Mouse (Mus musculus) adrenal gland (tissue): Measurements from ENCODE around the gene Gys2.
"Not testable (repeated sequence)": the region's sequence is repeated elsewhere in the genome, so short reads cannot be mapped to it uniquely, and the experiment has no call there.

Experiments
- intact Hi-C: fragments of 180-260 bp; cut with DNase I; formaldehyde crosslinking; loops from one replicate; pipeline ENCODE4 v1.15.1; 2025
- long read RNA-seq, 2 experiments: library from polyadenylated mRNA; unstranded; transcript quantifications; one replicate each; pipeline ENCODE4 v2.0.0; 2020; ENCODE audit warnings: borderline replicate concordance in 1 of 2; ENCODE audit not compliant: insufficient replicate concordance in 1 of 2

Gys2 gene
- long read RNA-seq, experiment 1 = 0 reads
- long read RNA-seq, experiment 2 = 0 reads

DNA sequence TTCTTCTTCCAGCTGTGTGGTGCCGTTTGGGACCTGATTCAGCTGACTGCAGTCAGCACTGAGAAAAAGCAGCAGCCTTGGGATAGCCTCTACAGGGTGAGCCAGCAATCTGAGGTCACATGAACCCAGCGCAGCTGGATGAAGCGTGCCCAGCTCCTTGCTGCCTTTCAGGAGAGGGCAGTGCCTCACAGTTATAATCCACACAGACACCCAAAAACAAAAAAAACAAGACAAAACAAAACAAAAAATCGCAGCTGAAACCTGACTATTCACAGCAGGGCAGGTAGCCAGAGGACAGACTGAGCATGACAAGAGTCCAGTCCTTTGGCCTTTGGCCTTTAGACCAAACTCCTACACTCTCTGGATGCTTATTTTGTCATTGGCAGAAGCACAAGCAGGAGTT, at the start of gene Gys2:
TSS of gene Gys2 (minus strand) at position 309 of the 403 bp plus-strand sequence.
- intact Hi-C loops = no loop called here

DNA sequence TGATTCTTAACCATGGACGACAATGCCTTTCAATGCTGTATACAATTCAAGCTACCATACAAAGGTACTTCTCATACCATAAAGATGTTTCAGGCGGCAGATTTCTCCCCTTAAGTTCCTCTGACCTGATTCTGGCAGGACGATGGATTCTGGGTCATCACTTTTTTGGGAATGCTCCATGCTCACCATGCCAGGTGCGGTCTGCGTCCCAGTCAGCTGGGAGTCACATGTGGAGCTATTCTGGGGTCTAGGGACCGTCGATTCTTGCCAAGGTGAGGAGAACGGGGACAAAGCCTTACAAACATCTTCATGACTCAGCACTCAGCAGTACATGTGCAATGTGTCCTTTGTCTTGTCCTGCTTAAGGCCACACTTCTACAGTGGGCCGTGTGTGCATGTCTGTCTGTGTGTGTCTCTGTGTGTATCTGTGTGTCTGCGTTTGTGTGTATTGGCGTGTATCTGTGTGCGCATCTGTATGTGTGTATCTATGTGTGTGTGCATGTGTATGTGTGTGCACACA, 48.7 kb upstream of the Gys2 start:
- intact Hi-C loops = no loop called here

DNA sequence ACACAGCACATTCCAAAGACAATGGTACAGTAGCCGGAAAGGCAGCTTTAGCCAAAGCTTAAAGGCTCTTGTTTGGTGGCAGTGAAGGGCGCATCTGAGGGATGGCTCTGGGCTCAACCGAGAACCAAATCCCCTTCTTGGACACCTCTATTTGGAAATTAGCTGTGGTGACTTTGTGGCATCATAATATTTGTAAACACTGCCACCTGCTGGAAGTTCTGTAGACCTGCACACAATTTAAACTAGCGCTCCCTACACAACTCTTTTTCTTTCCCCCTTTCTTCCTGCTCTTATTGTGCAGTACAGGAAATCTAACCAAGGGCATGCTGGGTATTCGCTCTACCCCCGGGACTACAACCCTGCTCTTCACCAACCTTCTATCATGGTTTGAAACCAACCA, 46.2 kb upstream of the Gys2 start:
- intact Hi-C loops = loop anchor here (5.0 to 10.0 kb wide), 2 partner anchors 42 to 134 kb away; partner anchors contain the start of genes Golt1b and Recql

DNA sequence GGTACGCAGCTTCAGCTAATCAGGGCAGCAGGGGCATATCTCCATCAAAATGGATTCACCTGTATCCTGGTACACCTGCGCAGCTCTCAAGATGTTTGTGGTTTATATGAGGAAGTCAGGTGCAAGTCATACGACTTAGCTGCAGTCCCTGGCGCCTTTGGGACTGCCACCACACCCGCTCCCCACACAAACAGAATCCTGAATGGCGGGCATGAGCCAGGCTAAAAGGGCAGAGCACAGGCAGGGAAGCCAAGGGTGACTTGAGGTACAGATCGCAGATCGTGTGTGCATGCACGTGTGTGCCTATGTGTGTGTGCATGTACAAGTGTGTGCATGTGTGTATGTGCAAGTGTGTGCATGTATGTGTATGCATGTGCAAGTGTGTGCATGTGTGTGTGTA, 42.5 kb upstream of the Gys2 start:
- intact Hi-C loops = loop anchor here (5.0 to 10.0 kb wide), 2 partner anchors 38 to 131 kb away; partner anchors contain the start of genes Golt1b and Recql

DNA sequence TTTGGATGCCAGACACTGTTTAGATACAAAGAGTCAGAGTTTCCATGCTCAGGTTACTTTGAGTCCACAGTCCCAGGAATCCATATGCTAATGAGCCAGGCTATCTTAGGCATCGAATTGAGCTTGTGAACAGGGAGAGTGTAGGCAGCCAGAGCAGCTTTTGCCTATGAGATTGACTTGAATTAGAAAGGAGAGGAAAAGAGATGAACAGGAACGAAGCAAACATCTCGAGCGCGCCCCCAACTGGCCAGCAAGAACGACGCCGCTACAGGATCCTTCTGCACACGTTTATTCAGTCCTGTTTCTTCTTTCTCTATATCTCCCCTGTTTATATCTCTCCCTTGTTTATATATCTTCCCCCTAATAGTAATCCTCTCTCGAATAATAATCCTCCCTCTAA, 42.0 kb upstream of the Gys2 start:
- intact Hi-C loops = loop anchor here (5.0 to 10.0 kb wide), 2 partner anchors 38 to 130 kb away; partner anchors contain the start of genes Golt1b and Recql

DNA sequence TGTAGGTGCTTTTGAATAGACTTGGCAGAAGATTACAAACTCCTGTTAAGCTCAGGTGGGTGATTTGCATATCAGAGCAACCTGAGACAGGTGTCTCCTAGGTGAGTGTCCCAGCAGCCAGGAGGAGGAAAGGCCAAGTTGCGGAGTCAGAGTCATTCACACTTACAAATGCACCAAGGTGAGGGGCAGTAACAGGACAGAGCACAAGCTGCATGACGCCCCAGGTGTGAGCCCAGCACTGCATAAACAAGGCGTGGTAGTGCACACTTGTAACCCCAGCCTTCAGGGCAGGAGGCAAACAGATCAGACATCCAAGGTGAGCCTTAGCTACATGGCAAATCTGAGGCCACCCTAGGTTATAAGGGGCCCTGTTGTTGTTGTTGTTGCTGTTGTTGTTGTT, 40.0 kb upstream of the Gys2 start:
- intact Hi-C loops = loop anchor here (10.0 kb wide), 1 partner anchor 128 kb away; the partner anchor contains the start of genes Golt1b and Recql

DNA sequence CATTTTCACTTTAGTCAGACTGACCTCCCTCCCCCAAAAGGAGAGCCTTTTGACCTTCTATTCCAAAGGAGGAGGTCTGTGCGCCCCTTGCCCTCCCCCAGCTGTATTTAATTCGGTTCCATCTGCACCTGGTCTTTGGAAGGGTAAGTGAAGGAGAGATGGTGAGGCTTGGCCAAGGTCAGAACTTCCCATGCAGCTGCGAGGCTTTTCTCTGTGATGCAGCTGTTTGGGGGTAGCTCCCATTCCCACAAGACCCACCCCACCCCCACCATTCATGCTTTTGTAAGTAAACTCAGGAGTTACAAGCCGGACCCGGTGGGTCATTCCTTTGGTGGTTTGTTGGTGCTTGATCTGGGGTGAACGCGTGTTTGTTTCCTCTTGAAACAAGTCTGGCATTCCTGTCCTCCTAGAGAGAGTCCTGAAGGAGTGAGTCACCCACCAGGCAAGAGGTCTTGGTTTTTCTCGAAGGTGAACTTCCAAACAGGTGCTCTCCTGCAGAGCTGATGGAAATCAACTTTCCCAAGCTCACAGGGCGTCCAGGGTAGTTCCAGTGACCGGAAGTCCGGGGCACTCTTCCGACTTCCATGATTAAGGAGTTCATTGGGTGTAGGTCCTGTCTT, 38.7 kb upstream of the Gys2 start:
- intact Hi-C loops = loop anchor here (10.0 kb wide), 1 partner anchor 127 kb away; the partner anchor contains the start of genes Golt1b and Recql

DNA sequence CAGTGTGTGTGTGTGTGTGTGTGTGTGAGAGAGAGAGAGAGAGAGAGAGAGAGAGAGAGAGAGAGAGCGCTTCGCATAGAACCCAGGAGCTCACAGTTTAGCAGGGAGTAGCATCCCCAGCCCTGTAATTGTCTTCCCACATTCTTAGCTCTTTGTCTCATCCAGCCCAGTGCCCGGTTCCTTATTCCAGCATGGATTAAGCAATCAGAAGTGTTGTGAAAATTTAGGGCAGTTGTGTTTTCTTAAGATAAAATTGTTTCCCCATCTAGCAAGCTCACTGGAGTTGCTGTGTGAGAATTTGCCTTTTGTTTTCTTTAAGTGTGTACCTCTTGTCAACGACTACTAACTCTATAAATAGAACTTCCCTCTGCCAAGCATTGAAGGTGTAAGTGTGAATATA, 35.8 kb upstream of the Gys2 start:
- intact Hi-C loops = no loop called here

DNA sequence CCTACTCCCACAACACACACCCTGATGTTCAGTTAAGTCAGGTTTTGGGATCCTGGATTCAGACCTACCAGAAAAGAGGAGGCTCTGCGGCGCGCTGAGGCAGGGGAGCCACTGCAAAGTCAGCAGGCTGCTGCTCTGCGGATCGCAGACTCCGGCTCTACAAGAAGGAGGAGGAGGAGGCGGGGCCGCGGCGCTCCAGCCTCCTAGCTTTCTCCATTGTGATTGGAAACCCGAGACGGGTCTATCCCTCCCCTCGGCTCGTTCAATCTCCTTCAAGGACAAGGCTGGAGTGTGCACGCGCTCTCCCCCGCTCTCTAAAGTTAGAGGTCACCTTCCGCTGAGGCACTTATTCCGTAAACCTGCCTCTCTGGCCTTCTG, 34.9 kb upstream of the Gys2 start, which contains the start of gene Ldhb:
TSS of gene Ldhb (minus strand) at position 173 of the 378 bp plus-strand sequence.
- intact Hi-C loops = no loop called here

DNA sequence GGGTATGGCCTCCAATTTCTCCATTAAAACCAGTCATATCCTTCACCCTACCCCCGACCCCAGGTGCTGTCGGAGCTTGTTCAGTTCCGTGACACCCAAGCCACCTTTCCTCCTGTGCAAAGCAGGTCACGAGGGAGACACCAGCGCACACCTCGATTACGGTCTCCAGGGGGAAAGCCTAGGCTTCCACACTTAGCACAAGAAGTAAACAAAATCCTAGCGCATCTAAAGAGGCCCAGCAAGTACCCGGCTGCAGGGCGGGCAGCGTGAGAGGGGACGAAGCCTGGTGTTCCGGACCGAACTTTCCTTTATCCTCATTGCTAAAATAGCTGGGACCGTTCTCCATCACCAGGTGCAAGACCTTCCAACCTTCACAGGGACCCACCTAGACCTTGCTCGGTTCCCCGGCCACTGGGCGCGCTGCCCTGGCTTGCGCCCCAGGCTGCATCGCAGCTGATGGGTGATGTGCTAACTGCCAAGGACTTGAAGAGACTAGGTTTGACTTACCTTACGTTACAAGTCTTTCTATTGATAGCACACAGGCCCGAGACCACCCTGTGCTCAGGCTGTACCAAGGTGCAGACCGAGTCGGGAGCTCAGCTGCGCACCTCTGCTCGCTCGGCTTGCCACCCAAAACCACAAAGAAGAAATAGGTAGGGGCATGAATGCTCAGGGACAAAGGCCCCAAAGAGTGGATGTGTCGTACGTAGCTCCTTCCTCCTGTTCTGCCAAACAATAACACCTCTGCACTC, 34.3 kb upstream of the Gys2 start:
- intact Hi-C loops = no loop called here

DNA sequence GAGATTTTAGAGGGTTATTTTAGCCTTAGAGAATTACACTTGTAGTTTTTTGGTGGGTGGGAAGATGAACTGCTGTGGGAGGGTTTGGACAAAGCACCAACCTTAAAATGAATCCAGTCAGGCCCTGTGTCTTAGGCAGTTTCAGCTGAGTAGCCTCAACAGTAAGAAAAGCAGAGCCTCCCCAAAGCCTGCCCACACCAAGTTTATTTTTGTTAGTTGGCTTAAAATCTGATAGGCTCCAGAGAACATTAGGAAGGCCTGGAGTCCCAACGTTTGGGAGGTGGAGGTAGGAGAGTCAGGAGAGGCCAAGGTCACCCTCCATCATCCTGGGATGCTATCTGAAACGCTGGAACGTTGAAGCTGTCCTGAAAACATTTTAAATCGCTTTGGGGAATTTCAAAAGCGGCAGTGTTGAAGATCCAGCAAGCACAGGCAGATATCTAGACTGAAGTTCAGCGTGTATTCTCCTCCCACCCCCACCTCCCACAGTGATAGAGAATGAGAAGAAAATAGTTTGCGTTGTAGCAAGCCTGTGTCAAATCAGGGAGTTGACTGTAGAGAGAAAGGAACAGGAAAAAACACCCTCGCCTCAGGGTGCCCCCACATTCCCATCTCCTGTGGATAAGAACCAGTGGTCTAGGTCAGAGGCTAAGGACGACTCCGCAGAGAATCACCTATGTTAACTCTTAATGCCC, 33.6 kb upstream of the Gys2 start:
- intact Hi-C loops = no loop called here

DNA sequence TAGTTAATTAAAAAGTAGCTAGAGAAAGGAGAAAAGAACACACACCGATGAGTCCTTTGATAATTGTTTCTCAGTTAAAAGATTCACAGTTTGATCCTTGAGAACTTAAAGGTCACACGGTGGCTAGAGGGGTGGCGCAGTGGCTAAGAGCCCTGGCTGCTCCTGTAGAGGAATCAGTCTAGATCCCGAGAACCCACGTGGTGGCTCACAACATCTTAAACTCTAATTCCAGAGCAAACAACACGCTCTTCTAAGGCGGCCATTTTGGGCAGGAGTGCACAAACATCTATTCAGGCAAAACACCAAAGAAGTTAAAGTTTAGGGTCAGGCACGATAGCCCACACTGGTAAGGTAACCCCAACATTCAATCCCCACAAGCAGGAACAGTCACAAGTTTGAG, 30.7 kb upstream of the Gys2 start:
- intact Hi-C loops = no loop called here

DNA sequence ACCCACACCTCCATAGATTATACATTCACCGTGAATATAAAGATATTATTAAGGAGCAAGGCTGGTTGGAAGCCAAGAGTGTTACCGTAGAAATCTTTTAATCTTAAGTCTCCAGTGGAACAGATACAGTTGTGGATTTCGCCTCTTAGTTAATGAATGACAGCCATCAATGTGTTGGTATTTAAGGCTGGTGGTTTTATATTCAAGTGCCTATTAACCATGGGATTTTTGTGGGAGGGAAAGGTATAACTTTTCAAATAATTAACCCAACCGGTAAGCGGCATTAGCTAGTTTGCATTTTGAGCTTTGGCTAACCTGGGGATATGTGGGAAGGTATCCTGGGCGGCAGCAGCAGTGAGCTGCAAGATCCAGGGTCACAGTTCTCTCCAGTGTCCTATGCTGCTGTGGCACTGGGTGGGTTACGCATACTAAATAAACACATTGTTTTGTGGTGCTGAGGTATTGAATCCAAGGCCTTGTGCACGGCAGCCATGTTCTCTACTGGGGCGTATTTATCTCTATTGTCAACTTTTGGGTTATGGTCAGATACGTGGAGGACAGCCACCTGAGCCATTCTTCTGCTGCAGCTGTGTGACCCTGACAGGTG, 29.7 kb upstream of the Gys2 start:
- intact Hi-C loops = no loop called here

DNA sequence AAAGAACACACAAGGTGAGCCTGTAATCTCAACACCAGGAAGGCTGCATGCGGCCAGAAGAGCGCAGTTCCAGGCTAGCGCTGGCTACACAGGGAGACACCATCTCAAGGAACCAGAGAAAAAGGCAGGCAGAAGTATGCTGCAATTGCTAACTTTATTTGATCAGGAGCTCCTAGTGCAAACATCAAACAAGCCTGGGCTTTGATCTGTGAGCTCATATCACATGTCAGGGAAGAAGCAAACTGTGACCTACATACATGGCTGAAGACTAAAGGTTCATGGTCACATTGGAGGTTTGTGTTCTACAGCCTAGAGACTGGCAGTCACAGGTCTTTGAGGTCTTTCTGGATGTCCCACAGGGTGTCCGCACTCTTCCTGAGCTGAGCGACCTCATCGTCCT, 17.2 kb upstream of the Gys2 start:
- intact Hi-C loops = not testable (repeated sequence)

DNA sequence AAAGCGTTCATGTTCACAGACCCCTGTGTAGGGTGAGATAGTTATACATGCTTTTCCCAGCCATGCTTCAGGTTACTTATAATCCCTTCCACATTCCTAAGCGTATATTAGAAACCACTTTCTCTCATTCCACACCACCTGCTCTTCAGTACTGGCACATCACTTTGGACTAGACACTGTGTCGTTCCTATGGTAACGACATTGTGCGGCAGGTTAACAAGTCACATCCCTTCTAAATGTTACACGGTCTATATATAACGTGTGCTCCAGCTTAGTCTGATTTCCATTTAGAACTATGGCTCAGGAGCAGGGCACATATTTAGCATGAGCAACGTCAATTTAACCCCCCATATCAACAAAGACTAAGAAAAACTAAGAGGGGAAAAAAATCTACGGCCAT, 14.7 kb upstream of the Gys2 start:
- intact Hi-C loops = no loop called here

DNA sequence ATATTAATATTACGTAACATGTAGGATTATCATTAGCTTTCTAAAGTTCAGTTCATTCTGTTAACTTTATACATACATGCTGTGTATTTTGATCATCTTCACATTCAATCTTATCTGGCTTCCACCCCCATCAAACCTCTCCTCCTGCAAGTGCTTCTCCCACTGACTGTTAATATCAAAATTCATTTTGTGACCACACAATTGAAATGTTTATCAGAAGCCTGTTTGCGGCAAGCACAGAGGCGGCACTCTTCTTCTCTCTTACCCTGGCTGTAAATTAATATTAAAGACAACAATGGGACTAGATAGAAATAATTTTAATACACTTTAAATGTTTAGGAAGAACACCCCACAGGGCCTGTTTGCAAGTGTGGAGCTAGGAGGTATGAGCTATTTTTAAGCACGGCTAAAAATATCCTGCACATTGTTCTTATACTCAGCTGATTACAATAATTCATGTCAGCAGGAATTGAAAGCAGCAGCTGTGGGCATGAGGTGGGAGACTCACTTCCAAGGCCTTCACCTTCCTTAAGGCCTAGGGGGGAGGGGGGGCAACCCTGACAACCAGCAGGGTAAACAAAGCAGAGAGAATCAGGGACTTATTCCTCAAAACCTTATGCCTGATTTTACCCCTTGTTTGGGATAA, 12.7 kb upstream of the Gys2 start:
- intact Hi-C loops = no loop called here

DNA sequence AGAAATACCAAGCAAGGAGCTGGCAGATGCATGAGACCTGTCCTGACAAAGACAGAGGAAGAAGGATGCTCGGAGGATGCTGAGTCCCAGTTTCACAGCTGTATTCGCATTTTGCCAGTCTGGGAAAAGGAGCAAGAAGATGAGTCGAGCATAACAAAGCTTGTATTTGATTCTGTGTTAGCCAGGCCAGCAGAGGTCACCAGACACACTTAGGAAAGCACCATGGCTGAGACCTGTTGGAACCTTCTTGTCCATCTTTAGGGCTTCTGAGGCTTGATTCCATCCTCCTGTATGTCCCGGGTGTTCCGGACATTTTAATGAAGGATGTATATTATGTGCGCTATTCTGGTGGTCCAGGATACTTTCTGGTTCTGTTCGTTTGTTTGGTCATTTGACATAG, 4.3 kb upstream of the Gys2 start:
- intact Hi-C loops = loop anchor here (5.0 kb wide), 1 partner anchor 40 kb away; no protein-coding TSS in a partner anchor

DNA sequence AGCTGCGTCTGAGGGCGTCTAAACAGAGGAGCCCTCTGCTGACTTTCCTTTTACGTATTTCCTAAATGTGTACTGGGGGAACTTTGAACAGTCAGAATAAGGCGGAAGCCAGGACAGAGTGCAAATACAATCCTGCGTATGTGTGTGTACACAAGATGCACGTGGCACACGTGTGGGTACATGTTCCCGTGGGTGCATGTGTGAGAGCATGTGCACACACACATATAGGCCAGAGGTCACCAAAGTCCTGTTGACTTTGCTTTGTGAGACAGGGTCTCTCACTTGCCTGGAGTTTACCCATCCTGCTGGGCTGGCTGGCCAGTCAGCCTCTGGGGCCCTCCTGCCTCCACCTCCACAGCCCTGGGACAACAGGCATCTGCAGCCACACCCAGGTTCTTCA, 1.8 kb downstream of the Gys2 start:
- intact Hi-C loops = no loop called here

DNA sequence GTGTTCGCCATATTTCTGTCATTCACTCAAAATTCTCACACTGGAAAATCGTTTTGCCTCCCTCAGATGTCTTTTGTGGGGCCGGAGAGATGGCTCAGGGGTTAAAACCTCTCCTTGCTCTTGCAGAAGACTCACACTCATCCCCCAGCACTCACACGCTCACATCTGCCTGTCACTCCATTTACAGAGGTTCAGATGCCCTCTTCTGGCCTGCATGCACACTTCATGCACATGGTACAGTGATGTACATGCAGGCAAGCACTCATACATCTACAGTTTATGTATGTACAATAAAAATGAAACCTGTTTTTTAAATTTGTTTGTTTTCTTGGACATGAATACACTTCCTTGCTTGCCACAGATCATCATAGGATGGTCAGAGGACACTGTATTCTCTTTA, 3.3 kb downstream of the Gys2 start:
- intact Hi-C loops = no loop called here

DNA sequence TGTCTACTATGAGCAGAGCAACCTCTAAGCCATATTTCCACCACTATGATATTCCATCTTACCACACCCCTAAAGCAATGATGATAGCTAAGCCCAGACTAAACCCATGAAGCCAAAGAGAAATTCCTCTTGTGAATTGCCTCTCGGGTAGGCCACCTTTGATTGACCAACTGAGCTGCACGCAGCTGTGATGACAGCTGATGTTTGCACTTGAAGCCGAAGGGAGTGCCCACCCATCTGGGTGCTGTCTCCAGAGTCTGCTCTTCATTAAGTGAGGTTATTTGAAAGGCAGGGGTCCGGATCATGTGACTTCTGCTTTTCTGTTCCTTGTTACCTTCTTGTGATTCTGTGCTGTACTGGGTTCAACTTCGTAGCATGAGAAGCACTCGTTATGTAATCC, 10.7 kb downstream of the Gys2 start:
- intact Hi-C loops = no loop called here
